Mouse (Mus musculus): ENCODE results near the gene Sult1a1. TPM values are rescaled to one million over a fixed set of nuclear protein-coding genes. Genes with fewer than 3 reads are reported as not detected.

The Sult1a1 gene
- 1 to 10 TPM; 2.7 to 8.2 TPM for total RNA-seq (2021)

DNA sequence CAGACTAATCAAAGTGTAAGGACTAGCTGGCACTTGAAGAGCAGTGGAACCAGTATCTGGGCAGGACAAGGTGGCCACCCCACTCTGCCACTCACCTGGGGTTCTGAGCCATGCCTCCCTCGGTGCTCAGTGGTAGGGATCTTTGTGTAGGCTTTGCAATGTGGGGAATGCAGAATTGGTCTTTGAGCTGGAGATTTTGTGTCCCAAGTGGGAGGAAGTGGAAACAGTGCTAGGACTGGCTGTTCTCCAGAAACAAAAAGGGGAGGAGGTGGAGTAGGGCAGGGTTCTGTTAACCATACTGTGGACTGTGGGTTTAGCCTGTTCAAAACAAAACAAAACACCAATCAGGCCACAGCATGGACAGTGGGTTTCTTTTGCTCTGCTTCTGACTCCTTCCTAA is at the start of gene Sult1a1:
Sult1a1 (minus strand) TSS at position 226 of the 400 bp plus-strand sequence.
- DNase-seq (ENCODE audit: extremely low spot score in 1 of 2, low spot score in 2 of 2) = no peak
- intact Hi-C loops (cut with DNase I) = no loop called here

DNA sequence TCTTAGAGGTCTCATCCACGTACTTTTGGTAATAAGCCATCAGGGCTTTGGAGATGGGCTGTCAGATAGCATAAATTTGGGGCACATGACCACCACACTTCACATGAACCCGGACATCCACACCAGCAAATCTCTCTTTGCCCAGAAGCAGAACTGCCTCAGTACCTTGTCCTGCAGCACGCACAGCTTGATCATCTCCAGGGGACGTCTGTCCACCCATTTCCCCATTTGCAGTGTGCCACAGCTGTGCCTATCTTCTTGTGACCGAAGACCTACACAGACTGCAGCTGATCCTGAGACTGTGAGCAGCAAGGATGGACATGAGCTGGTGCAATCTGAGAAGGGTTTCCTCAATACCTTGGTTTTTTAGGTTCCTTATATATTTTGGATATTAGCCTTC is 49.4 kb upstream of the Sult1a1 start:
- intact Hi-C loops (cut with DNase I) = no loop called here
- DNase-seq (ENCODE audit: extremely low spot score in 1 of 2, low spot score in 2 of 2) = no peak

DNA sequence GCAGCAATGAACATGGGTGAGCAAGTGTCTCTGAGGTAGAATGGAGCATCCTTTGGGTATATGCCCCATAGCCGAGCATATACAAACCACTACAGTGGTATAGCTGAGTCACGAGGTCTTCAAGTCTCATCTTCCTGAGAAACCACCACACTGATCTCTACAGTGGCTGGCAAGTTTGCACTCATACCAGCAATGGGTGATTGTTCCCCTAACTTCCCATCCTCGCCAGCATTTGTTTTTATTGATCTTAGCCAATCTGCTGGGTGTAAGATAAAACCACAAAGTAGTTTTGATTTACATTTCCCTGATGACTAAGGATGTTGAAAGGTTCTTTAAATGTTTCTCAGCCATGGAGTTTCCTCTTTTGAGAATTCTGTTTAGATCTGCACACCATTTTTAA is 48.8 kb upstream of the Sult1a1 start:
- intact Hi-C loops (cut with DNase I) = no loop called here
- DNase-seq (ENCODE audit: extremely low spot score in 1 of 2, low spot score in 2 of 2) = no peak

DNA sequence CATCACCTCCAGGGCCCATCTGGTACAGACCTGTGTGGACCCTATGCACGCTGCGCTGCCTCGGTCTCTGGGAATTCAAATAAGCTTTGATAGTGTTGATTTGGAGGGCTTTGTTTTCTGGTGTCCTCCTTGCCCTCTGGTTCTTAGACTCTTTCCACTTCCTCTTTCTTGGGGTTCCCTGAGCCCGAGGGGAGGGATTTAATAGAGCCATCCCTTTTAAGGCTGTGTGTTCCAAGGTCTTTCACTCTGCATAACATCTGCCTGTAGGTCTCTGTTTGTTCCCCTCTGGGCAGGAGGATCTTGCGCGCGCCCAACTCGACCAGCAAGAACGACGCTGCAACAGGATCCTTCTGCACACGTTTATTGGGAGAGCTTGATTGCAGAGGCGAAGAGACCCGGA is 45.4 kb upstream of the Sult1a1 start:
- no peak for DNase-seq (ENCODE audit: extremely low spot score in 1 of 2, low spot score in 2 of 2)
- intact Hi-C loops (cut with DNase I) = no loop called here

GRCm38 (mm10) chr7:126718787-126719337 is 42.6 kb upstream of the Sult1a1 start:
- intact Hi-C loops (cut with DNase I) = no loop called here
- no peak for DNase-seq (ENCODE audit: extremely low spot score in 1 of 2, low spot score in 2 of 2)

GRCm38 (mm10) chr7:126717566-126717965 is 41.3 kb upstream of the Sult1a1 start:
- DNase-seq (ENCODE audit: extremely low spot score in 1 of 2, low spot score in 2 of 2) = no peak
- intact Hi-C loops (cut with DNase I) = no loop called here

GRCm38 (mm10) chr7:126715679-126716078 is 39.4 kb upstream of the Sult1a1 start:
- no peak for DNase-seq (ENCODE audit: extremely low spot score in 1 of 2, low spot score in 2 of 2)
- intact Hi-C loops (cut with DNase I) = no loop called here

DNA sequence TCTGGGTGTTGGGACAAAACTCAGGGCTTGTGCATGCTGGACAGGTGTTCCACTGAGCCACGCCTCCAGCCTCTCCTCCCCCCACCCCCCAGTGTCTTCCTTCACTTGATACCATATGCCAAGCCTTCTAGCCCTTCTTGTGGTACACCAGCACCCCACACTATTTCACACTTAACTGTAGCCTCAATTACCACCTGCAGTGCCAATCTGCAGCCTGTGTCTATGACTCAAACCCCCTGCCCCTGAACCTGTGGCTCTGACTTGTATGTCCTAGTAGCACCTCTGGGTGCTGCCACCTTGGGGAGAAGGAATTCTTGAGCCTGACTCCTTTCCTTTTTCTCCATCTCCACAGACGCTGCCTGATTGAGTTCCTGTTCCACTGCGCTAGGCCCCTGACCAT is 35.7 kb upstream of the Sult1a1 start:
- no peak for DNase-seq (ENCODE audit: extremely low spot score in 1 of 2, low spot score in 2 of 2)
- intact Hi-C loops (cut with DNase I) = no loop called here

DNA sequence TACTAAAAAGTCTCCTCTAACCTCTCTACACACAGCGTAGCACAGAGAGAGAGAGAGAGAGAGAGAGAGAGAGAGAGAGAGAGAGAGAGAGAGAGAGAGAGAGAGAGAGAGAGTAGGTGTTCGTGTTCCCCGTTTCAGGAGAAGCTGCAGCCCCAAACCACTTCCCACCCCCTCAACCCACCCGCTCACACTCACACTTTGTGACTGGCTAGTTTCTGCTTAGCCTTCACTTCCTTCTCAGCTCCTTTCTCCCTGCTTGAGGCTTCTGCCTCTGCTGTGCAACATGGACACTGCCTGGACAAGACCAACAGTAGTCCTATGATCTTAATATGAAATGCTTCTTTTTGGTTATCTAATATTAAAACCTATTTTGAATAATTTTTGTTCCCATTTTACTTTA is 34.0 kb upstream of the Sult1a1 start:
- DNase-seq (ENCODE audit: extremely low spot score in 1 of 2, low spot score in 2 of 2) = no peak
- intact Hi-C loops (cut with DNase I) = no loop called here

DNA sequence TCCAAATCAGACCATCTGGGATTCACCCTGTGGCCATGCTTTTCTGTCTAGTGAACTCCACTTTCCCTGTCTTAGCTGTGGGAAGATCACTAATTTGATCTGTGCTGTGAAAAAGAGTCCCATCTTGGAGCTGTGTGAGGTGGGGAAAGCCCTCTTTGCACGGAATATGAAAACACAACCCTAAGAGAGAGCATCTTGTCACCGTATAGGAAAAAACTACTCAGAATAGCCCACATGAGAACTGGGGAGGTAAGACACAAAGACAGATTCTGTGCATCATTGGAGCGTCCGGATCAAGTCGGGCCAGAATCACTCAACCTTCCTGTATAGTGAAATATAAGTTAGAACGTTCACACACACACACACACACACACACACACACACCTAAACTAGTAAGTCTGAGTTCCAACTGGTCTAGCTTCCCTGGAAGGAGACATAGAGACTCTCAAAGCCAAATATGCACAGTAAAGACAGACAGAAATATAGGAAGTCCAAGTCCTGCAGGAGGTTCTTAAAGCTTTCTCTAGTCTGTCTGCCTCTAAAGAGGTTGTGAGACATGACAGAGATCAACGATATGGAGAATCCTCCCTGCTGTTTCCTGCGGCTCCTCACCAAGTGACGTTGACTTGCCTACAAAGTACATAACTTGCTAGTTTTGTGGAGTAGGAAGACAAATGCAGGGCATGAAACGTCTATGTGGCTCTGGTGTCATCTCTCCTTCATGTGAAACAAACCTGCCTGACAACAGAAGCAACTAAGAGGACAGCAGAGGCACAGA is 32.1 kb upstream of the Sult1a1 start:
- DNase-seq (ENCODE audit: extremely low spot score in 1 of 2, low spot score in 2 of 2) = no peak
- intact Hi-C loops (cut with DNase I) = no loop called here

- intact Hi-C loops (cut with DNase I) = no loop called here
- DNase-seq (ENCODE audit: extremely low spot score in 1 of 2, low spot score in 2 of 2) = no peak
These were observed 31.4 kb upstream of the Sult1a1 start, which contains the start of gene Coro1a for GRCm38 (mm10) chr7:126707442-126708174. Gene Coro1a, minus strand, starts transcription at chr7:126707787.

- intact Hi-C loops (cut with DNase I) = loop anchor here (5.0 kb wide), 2 partner anchors 58 to 73 kb away; partner anchors contain the start of gene Ypel3
- DNase-seq (ENCODE audit: extremely low spot score in 1 of 2, low spot score in 2 of 2) = peak; percentile 91 to 92
These were observed 28.1 kb upstream of the Sult1a1 start for GRCm38 (mm10) chr7:126704121-126704980.

GRCm38 (mm10) chr7:126703757-126704077 is 27.5 kb upstream of the Sult1a1 start:
- peak in 1 of 2 experiments; percentile 50 for DNase-seq (ENCODE audit: extremely low spot score in 1 of 2, low spot score in 2 of 2)
- intact Hi-C loops (cut with DNase I) = loop anchor here (5.0 kb wide), 2 partner anchors 59 to 74 kb away; partner anchors contain the start of gene Ypel3

- intact Hi-C loops (cut with DNase I) = loop anchor here (5.0 kb wide), 2 partner anchors 59 to 74 kb away; partner anchors contain the start of gene Ypel3
- peak in 1 of 2 experiments; percentile 52 for DNase-seq (ENCODE audit: extremely low spot score in 1 of 2, low spot score in 2 of 2)
These were observed 26.9 kb upstream of the Sult1a1 start for GRCm38 (mm10) chr7:126702861-126703756.

GRCm38 (mm10) chr7:126702358-126702757 is 26.1 kb upstream of the Sult1a1 start:
- intact Hi-C loops (cut with DNase I) = loop anchor here (5.0 kb wide), 2 partner anchors 60 to 75 kb away; partner anchors contain the start of gene Ypel3
- no peak for DNase-seq (ENCODE audit: extremely low spot score in 1 of 2, low spot score in 2 of 2)

- intact Hi-C loops (cut with DNase I) = loop anchor here (5.0 kb wide), 2 partner anchors 61 to 76 kb away; partner anchors contain the start of gene Ypel3
- peak in 1 of 2 experiments; percentile 47 for DNase-seq (ENCODE audit: extremely low spot score in 1 of 2, low spot score in 2 of 2)
These were observed 25.5 kb upstream of the Sult1a1 start for GRCm38 (mm10) chr7:126701559-126702357.

DNA sequence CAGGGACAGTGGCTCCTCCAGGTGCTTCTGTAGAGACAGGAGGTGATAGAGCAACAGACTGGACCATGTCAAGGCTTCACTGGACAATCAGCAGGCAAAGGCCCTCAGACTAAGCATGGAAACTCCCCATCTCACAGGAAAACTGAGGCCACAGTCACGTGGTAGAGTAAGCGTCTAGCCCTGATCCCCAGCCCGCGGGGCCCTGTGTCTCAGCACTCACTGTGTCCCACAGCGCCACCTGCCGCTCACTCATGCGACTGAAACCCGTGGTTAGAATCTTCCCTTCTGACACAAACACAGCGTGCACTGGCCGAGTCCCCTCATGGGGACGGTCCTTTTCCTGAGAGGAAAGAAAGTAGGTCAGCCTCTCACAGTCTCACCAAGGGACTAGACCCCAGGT is 24.8 kb upstream of the Sult1a1 start:
- peak; percentile 90 to 94 for DNase-seq (ENCODE audit: extremely low spot score in 1 of 2, low spot score in 2 of 2)
- intact Hi-C loops (cut with DNase I) = loop anchor here (5.0 kb wide), 2 partner anchors 61 to 76 kb away; partner anchors contain the start of gene Ypel3
